Mouse (Mus musculus): ENCODE results near the gene Psg17. TPM values are rescaled to one million over a fixed set of nuclear protein-coding genes. Genes with fewer than 3 reads are reported as not detected.
A peak's percentile ranks its signal among the peaks of the same experiment; 100 is the strongest.
"Not testable (repeated sequence)": the region's sequence is repeated elsewhere in the genome, so short reads cannot be mapped to it uniquely, and the experiment has no call there.

Psg17 gene
- polyA plus RNA-seq, 1 experiment from 2014 or later = 0.08 TPM

- ATAC-seq (ENCODE audit: insufficient read depth) (no peak), DNase-seq (no peak)
- no peaks in the 10 kb centered on the region for H3K4me1 ChIP-seq (ENCODE audit: insufficient read depth)
- 70% methylated on average over 9 of the region's 9 CpGs for WGBS
- H3K36me3 ChIP-seq (ENCODE audit: insufficient read depth) = no peaks in the 10 kb centered on the region
- no peaks in the 10 kb centered on the region for H3K27me3 ChIP-seq (ENCODE audit: insufficient read depth, low read length)
- no peaks in the 10 kb centered on the region for H3K9me3 ChIP-seq (ENCODE audit: low read depth, low read length)
- H3K4me3 ChIP-seq (ENCODE audit: low read depth, low read length) = no peak overlapping the region
- TF ChIP-seq CTCF (IDR thresholded peaks at IDR 0.05; ENCODE audit: low read depth) = no peak
- no peak overlapping the region for H3K27ac ChIP-seq (ENCODE audit: low read depth)
- no peak overlapping the region for H3K9ac ChIP-seq
- no peak overlapping the region for H3K4me2 ChIP-seq
Measured at GRCm38 (mm10) chr7:18818301-18818700, 3.1 kb downstream of the Psg17 start.

GRCm38 (mm10) chr7:18803526-18803925 is 17.9 kb downstream of the Psg17 start:
- ATAC-seq (ENCODE audit: insufficient read depth) (no peak), DNase-seq (no peak)
- Histone ChIP-seq H3K4me2 (no peak overlapping the region), H3K27me3 (ENCODE audit: insufficient read depth, low read length) (no peaks in the 10 kb centered on the region), H3K4me3 (ENCODE audit: low read depth, low read length) (no peak overlapping the region), H3K36me3 (ENCODE audit: insufficient read depth) (no peaks in the 10 kb centered on the region), H3K9me3 (ENCODE audit: low read depth, low read length) (no peaks in the 10 kb centered on the region), H3K9ac (no peak overlapping the region), H3K4me1 (ENCODE audit: insufficient read depth) (no peaks in the 10 kb centered on the region), H3K27ac (ENCODE audit: low read depth) (no peak overlapping the region)
- no peak for TF ChIP-seq CTCF (IDR thresholded peaks at IDR 0.05; ENCODE audit: low read depth)

GRCm38 (mm10) chr7:18799129-18799528 is 22.3 kb downstream of the Psg17 start:
- Histone ChIP-seq H3K27me3 (ENCODE audit: insufficient read depth, low read length) (no peaks in the 10 kb centered on the region), H3K27ac (ENCODE audit: low read depth) (no peak overlapping the region), H3K9me3 (ENCODE audit: low read depth, low read length) (no peaks in the 10 kb centered on the region), H3K4me1 (ENCODE audit: insufficient read depth) (no peaks in the 10 kb centered on the region), H3K4me3 (ENCODE audit: low read depth, low read length) (no peak overlapping the region), H3K9ac (no peak overlapping the region), H3K4me2 (no peak overlapping the region), H3K36me3 (ENCODE audit: insufficient read depth) (no peaks in the 10 kb centered on the region)
- ATAC-seq (ENCODE audit: insufficient read depth) (no peak), DNase-seq (no peak)
- TF ChIP-seq CTCF (IDR thresholded peaks at IDR 0.05; ENCODE audit: low read depth) = peak; percentile 51
- 37% methylated on average over 3 of the region's 3 CpGs for WGBS

GRCm38 (mm10) chr7:18798420-18798819 is 23.0 kb downstream of the Psg17 start, which contains the start of gene Psg19:
Psg19 (minus strand) TSS chr7:18798520.
- WGBS = 81% methylated on average over 1 of the region's 1 CpGs
- no peaks in the 10 kb centered on the region for H3K9me3 ChIP-seq (ENCODE audit: low read depth, low read length)
- H3K4me1 ChIP-seq (ENCODE audit: insufficient read depth) = no peaks in the 10 kb centered on the region
- H3K4me2 ChIP-seq = no peak within 1 kb of the TSS
- no peak within 1 kb of the TSS for H3K27ac ChIP-seq (ENCODE audit: low read depth)
- TF ChIP-seq CTCF (IDR thresholded peaks at IDR 0.05; ENCODE audit: low read depth) = no peak
- ATAC-seq (ENCODE audit: insufficient read depth) (no peak), DNase-seq (no peak)
- no peak within 1 kb of the TSS for H3K4me3 ChIP-seq (ENCODE audit: low read depth, low read length)
- no peak within 1 kb of the TSS for H3K9ac ChIP-seq
- no peaks in the 10 kb centered on the region for H3K36me3 ChIP-seq (ENCODE audit: insufficient read depth)
- H3K27me3 ChIP-seq (ENCODE audit: insufficient read depth, low read length) = no peaks in the 10 kb centered on the region

GRCm38 (mm10) chr7:18790671-18791070 is 30.7 kb downstream of the Psg17 start:
- H3K9ac ChIP-seq; H3K4me1 ChIP-seq (ENCODE audit: insufficient read depth); H3K4me3 ChIP-seq (ENCODE audit: low read depth, low read length); H3K27ac ChIP-seq (ENCODE audit: low read depth); H3K9me3 ChIP-seq (ENCODE audit: low read depth, low read length); DNase-seq; H3K4me2 ChIP-seq; ATAC-seq (ENCODE audit: insufficient read depth); H3K27me3 ChIP-seq (ENCODE audit: insufficient read depth, low read length); H3K36me3 ChIP-seq (ENCODE audit: insufficient read depth): not testable (repeated sequence)

- ATAC-seq (ENCODE audit: insufficient read depth); H3K4me3 ChIP-seq (ENCODE audit: low read depth, low read length); H3K4me2 ChIP-seq; H3K27ac ChIP-seq (ENCODE audit: low read depth); H3K4me1 ChIP-seq (ENCODE audit: insufficient read depth); H3K36me3 ChIP-seq (ENCODE audit: insufficient read depth); H3K9ac ChIP-seq; H3K27me3 ChIP-seq (ENCODE audit: insufficient read depth, low read length); H3K9me3 ChIP-seq (ENCODE audit: low read depth, low read length): not testable (repeated sequence)
- peak; percentile 50 for DNase-seq
- WGBS = 35% methylated on average over 2 of the region's 2 CpGs
- TF ChIP-seq CTCF (IDR thresholded peaks at IDR 0.05; ENCODE audit: low read depth) = peak; percentile 56
Measured at GRCm38 (mm10) chr7:18781301-18781700, 40.1 kb downstream of the Psg17 start.

GRCm38 (mm10) chr7:18779337-18779781 is 42.0 kb downstream of the Psg17 start:
- H3K9ac ChIP-seq = no peak overlapping the region
- H3K36me3 ChIP-seq (ENCODE audit: insufficient read depth) = no peaks in the 10 kb centered on the region
- DNase-seq (no peak), ATAC-seq (ENCODE audit: insufficient read depth) (peak; percentile 60; the same call in 1 of the 2 replicates)
- H3K4me2 ChIP-seq = no peak overlapping the region
- H3K27ac ChIP-seq (ENCODE audit: low read depth) = no peak overlapping the region
- H3K9me3 ChIP-seq (ENCODE audit: low read depth, low read length) = no peaks in the 10 kb centered on the region
- no peaks in the 10 kb centered on the region for H3K4me1 ChIP-seq (ENCODE audit: insufficient read depth)
- TF ChIP-seq CTCF (IDR thresholded peaks at IDR 0.05; ENCODE audit: low read depth) = no peak
- no peaks in the 10 kb centered on the region for H3K27me3 ChIP-seq (ENCODE audit: insufficient read depth, low read length)
- H3K4me3 ChIP-seq (ENCODE audit: low read depth, low read length) = no peak overlapping the region

Other genes with a start within 250 kb of the Psg17 start
- not detected in 2 replicates for gene Psg23, start 205.1 kb downstream of the Psg17 start, polyA plus RNA-seq (2014; fragmentation: Nextera tagmentation; extraction: Ambion mirVana)
- not detected in 2 replicates for gene Psg21, start 164.9 kb downstream of the Psg17 start, polyA plus RNA-seq (2014; fragmentation: Nextera tagmentation; extraction: Ambion mirVana)
- gene Psg20, start 135.4 kb downstream of the Psg17 start, polyA plus RNA-seq (2014; fragmentation: Nextera tagmentation; extraction: Ambion mirVana) = not detected in 2 replicates
- gene Psg22, start 103.5 kb downstream of the Psg17 start, polyA plus RNA-seq (2014; fragmentation: Nextera tagmentation; extraction: Ambion mirVana) = not detected in 2 replicates
- not detected in 2 replicates for gene Psg19, start 23.1 kb downstream of the Psg17 start, polyA plus RNA-seq (2014; fragmentation: Nextera tagmentation; extraction: Ambion mirVana)
- gene Mill2, start 18.4 kb upstream of the Psg17 start, polyA plus RNA-seq (2014; fragmentation: Nextera tagmentation; extraction: Ambion mirVana) = 0.81 and 0.92 TPM in 2 replicates
- gene Pglyrp1, start 49.7 kb upstream of the Psg17 start, polyA plus RNA-seq (2014; fragmentation: Nextera tagmentation; extraction: Ambion mirVana) = 2.5 and 2.6 TPM in 2 replicates
- 20.4 and 24.7 TPM in 2 replicates for gene Ccdc61, start 88.8 kb upstream of the Psg17 start, polyA plus RNA-seq (2014; fragmentation: Nextera tagmentation; extraction: Ambion mirVana)
- gene Nova2, start 104.3 kb upstream of the Psg17 start, polyA plus RNA-seq (2014; fragmentation: Nextera tagmentation; extraction: Ambion mirVana) = 1.2 TPM in 2 replicates
- gene Nanos2, start 165.8 kb upstream of the Psg17 start, polyA plus RNA-seq (2014; fragmentation: Nextera tagmentation; extraction: Ambion mirVana) = not detected in 2 replicates
- 3.7 and 4.8 TPM in 2 replicates for gene Mypop, start 169.6 kb upstream of the Psg17 start, polyA plus RNA-seq (2014; fragmentation: Nextera tagmentation; extraction: Ambion mirVana)
- gene Irf2bp1, start 182.4 kb upstream of the Psg17 start, polyA plus RNA-seq (2014; fragmentation: Nextera tagmentation; extraction: Ambion mirVana) = 27.3 and 35.0 TPM in 2 replicates
- 2.2 and 2.3 TPM in 2 replicates for gene Foxa3, start 201.9 kb upstream of the Psg17 start, polyA plus RNA-seq (2014; fragmentation: Nextera tagmentation; extraction: Ambion mirVana)
- 22.9 and 26.8 TPM in 2 replicates for gene Sympk, start 202.8 kb upstream of the Psg17 start, polyA plus RNA-seq (2014; fragmentation: Nextera tagmentation; extraction: Ambion mirVana)
- gene Rsph6a, start 233.1 kb upstream of the Psg17 start, polyA plus RNA-seq (2014; fragmentation: Nextera tagmentation; extraction: Ambion mirVana) = not detected in 2 replicates

Measured in lung, embryonic 14.5 days (tissue).